Mouse (Mus musculus) thymus, postnatal 36 days (tissue): ENCODE measurements at regions not wholly inside any gene's neighbourhood (a gene's known extent, or its start where the extent isn't known, plus 50 kb on each side); places are given as distances from the start of the nearest gene placed in this dataset.

Source experiments
- DNase-seq, 2 experiments: peaks; one replicate each; pipeline ENCODE4 v3.0.0; 2022; ENCODE audit warnings: mixed read lengths in 2 of 2

- DNase-seq = no peak
These were observed 129.9 kb upstream of the Fmo9 start for GRCm38 (mm10) chr1:166811341-166812071.

- DNase-seq = no peak
These were observed 130.4 kb upstream of the Fmo9 start for GRCm38 (mm10) chr1:166812072-166812461.

- DNase-seq = no peak
These were observed 131.3 kb upstream of the Fmo9 start for GRCm38 (mm10) chr1:166812920-166813439.

GRCm38 (mm10) chr1:166817927-166818326 is 136.3 kb upstream of the Fmo9 start:
- no peak for DNase-seq

- DNase-seq = peak; percentile 9 to 25
These were observed 137.0 kb upstream of the Fmo9 start for GRCm38 (mm10) chr1:166818682-166819081.

- DNase-seq = no peak
These were observed 137.8 kb upstream of the Fmo9 start for GRCm38 (mm10) chr1:166819420-166819819.

GRCm38 (mm10) chr1:166820050-166820449 is 138.4 kb upstream of the Fmo9 start:
- DNase-seq = no peak

GRCm38 (mm10) chr1:166821146-166821545 is 139.5 kb upstream of the Fmo9 start:
- DNase-seq = no peak

GRCm38 (mm10) chr1:166837299-166837698 is 155.7 kb upstream of the Fmo9 start:
- no peak for DNase-seq

GRCm38 (mm10) chr1:166839833-166840232 is 158.2 kb upstream of the Fmo9 start:
- no peak for DNase-seq

GRCm38 (mm10) chr1:166843397-166843877 is 157.8 kb upstream of the Fam78b start:
- peak; percentile 12 to 27 for DNase-seq

GRCm38 (mm10) chr1:166846566-166846965 is 154.7 kb upstream of the Fam78b start:
- DNase-seq = no peak

- DNase-seq = no peak
These were observed 154.0 kb upstream of the Fam78b start for GRCm38 (mm10) chr1:166847233-166847632.

GRCm38 (mm10) chr1:166848015-166848535 is 153.1 kb upstream of the Fam78b start:
- no peak for DNase-seq

- no peak for DNase-seq
These were observed 145.2 kb upstream of the Fam78b start for GRCm38 (mm10) chr1:166855988-166856387.

- DNase-seq = no peak
These were observed 135.0 kb upstream of the Fam78b start for GRCm38 (mm10) chr1:166866256-166866655.

- no peak for DNase-seq
These were observed 130.0 kb upstream of the Fam78b start for GRCm38 (mm10) chr1:166871258-166871657.

GRCm38 (mm10) chr1:166876452-166876851 is 124.8 kb upstream of the Fam78b start:
- no peak for DNase-seq

- no peak for DNase-seq
These were observed 118.0 kb upstream of the Fam78b start for GRCm38 (mm10) chr1:166883215-166883614.

- no peak for DNase-seq
These were observed 105.3 kb upstream of the Fam78b start for GRCm38 (mm10) chr1:166895945-166896344.

GRCm38 (mm10) chr1:166898741-166899140 is 102.5 kb upstream of the Fam78b start:
- DNase-seq = no peak

GRCm38 (mm10) chr1:166899238-166899637 is 102.0 kb upstream of the Fam78b start:
- no peak for DNase-seq

- no peak for DNase-seq
These were observed 101.2 kb upstream of the Fam78b start for GRCm38 (mm10) chr1:166900028-166900427.

- no peak for DNase-seq
These were observed 100.6 kb upstream of the Fam78b start for GRCm38 (mm10) chr1:166900441-166901161.
